8 mouse cellular contexts compared by ENCODE assay signal in the genomic region with DNA sequence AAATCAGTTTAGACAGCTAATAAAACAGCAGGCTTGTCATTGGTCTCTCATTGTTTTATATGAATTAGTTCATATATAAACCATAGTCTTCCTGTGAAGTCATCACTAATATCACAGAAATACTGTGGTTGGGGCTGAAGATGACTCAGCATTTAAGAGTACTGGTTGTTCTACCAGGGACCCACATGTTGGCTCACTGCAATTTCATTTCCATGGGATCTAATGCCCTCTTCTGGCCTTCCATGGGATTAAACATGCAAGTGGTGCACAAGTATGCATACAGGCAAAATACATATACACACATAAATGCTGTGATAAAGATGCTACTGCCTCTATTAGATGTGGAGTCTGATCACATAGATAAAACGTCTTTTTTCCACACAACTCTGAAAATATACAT.
DNase-seq lines count a peak whose midpoint lies in the region; ATAC-seq and TF ChIP-seq lines count a peak whose summit lies in the region.

No protein-coding gene starts in this region.

- H3K9ac ChIP-seq in kidney, embryonic 14.5 days (ENCODE audit: low read depth, low read length): no peak overlapping the region
- no peak overlapping the region for H3K9ac ChIP-seq in CH12.LX (ENCODE audit: insufficient read depth, low read depth)
- H3K9ac ChIP-seq in liver, adult 2 months (ENCODE audit: low read depth, low read length): no peak overlapping the region
- H3K9ac ChIP-seq in forebrain, embryonic 12.5 days: no peak overlapping the region

- dilution Hi-C loops in CH12.LX (cut with MboI; ENCODE audit: extremely low pct_ligation_motif_present, extremely low pct_unique_long_range_greater_than_20kb, low sequenced_read_pairs): no loop called here

- H3K4me1 ChIP-seq in kidney, adult 2 months (ENCODE audit: control insufficient read depth, insufficient read depth, low read length): no peaks in the 10 kb centered on the region
- H3K4me1 ChIP-seq in kidney, embryonic 14.5 days (ENCODE audit: control insufficient read depth, insufficient read depth, low read length): no peaks in the 10 kb centered on the region
- no peaks in the 10 kb centered on the region; a peak in 1 of 4 replicates for H3K4me1 ChIP-seq in CH12.LX (ENCODE audit: control insufficient read depth in 1 of 2, insufficient read depth in 2 of 2)
- H3K4me1 ChIP-seq in liver, adult 2 months (ENCODE audit: control insufficient read depth, insufficient read depth, low read length): no peaks in the 10 kb centered on the region
- no peaks in the 10 kb centered on the region for H3K4me1 ChIP-seq in forebrain, embryonic 12.5 days

- TF ChIP-seq POLR2A in kidney, adult 2 months (IDR thresholded peaks at IDR 0.05; ENCODE audit: low read depth, low read length): no peak
- TF ChIP-seq POLR2A in CH12.LX (IDR thresholded peaks at IDR 0.05; ENCODE audit: low read depth, low read length): no peak
- no peak for TF ChIP-seq POLR2A in liver, adult 2 months (IDR thresholded peaks at IDR 0.05; ENCODE audit: extremely low read depth, insufficient read depth, low read length)

- no peak overlapping the region for H3K27ac ChIP-seq in kidney, adult 2 months (ENCODE audit: insufficient read depth, low read depth, low read length)
- no peak overlapping the region for H3K27ac ChIP-seq in kidney, embryonic 14.5 days (ENCODE audit: low read depth, low read length)
- no peak overlapping the region for H3K27ac ChIP-seq in CH12.LX (ENCODE audit: insufficient read depth, low read depth)
- H3K27ac ChIP-seq in liver, adult 2 months (replicated peaks; ENCODE audit: insufficient read depth, low read depth, low read length): no peak overlapping the region
- no peak overlapping the region for H3K27ac ChIP-seq in forebrain, embryonic 12.5 days

- WGBS in kidney, adult 2 months: 45% methylated on average over 1 of the region's 1 CpGs
- WGBS in kidney, embryonic 14.5 days: 59% methylated on average over 1 of the region's 1 CpGs
- 38% methylated on average over 1 of the region's 1 CpGs for WGBS in liver, adult 2 months
- WGBS in forebrain, embryonic 12.5 days: 51% methylated on average over 1 of the region's 1 CpGs

- TF ChIP-seq RAD21 in CH12.LX (IDR thresholded peaks at IDR 0.05; ENCODE audit: low read depth, low read length): peak; percentile 65

- H3K4me3 ChIP-seq in kidney, adult 2 months (ENCODE audit: insufficient read depth, low read depth, low read length): no peak overlapping the region
- no peak overlapping the region for H3K4me3 ChIP-seq in kidney, embryonic 14.5 days (ENCODE audit: low read length)
- H3K4me3 ChIP-seq in CH12.LX (replicated peaks in 1 of 3; ENCODE audit: low read depth in 2 of 3, low read length in 2 of 3, poor library complexity in 1 of 3): no peak overlapping the region
- H3K4me3 ChIP-seq in liver, adult 2 months (ENCODE audit: insufficient read depth, low read depth, low read length): no peak overlapping the region
- no peak overlapping the region for H3K4me3 ChIP-seq in forebrain, embryonic 12.5 days (replicated peaks)

- H3K36me3 ChIP-seq in kidney, adult 2 months (ENCODE audit: control insufficient read depth, insufficient read depth, low read length): no peaks in the 10 kb centered on the region
- no peaks in the 10 kb centered on the region for H3K36me3 ChIP-seq in kidney, embryonic 14.5 days (ENCODE audit: control insufficient read depth, insufficient read depth, low read length)
- H3K36me3 ChIP-seq in CH12.LX (replicated peaks in 1 of 2; ENCODE audit: control insufficient read depth in 1 of 2, insufficient read depth in 1 of 2, low read length in 1 of 2): no peaks in the 10 kb centered on the region
- H3K36me3 ChIP-seq in liver, adult 2 months (ENCODE audit: control insufficient read depth, insufficient read depth, low read length): no peaks in the 10 kb centered on the region
- H3K36me3 ChIP-seq in forebrain, embryonic 12.5 days (replicated peaks): no peaks in the 10 kb centered on the region

- no peaks in the 10 kb centered on the region for H3K79me2 ChIP-seq in CH12.LX (replicated peaks; ENCODE audit: control insufficient read depth, extremely low read depth, insufficient read depth, poor library complexity, severe bottlenecking)
- no peaks in the 10 kb centered on the region for H3K79me2 ChIP-seq in liver, adult 2 months (ENCODE audit: control insufficient read depth, insufficient read depth, low read length)

- no peak for ATAC-seq in kidney, embryonic 14.5 days (ENCODE audit: low FRiP score, low TSS enrichment)
- ATAC-seq in forebrain, embryonic 12.5 days (ENCODE audit: low FRiP score): no peak
- no peak for ATAC-seq in megakaryocyte, adult 5-6 weeks (ENCODE audit: poor library complexity, severe bottlenecking)

- TF ChIP-seq CTCF in kidney, adult 2 months (conservative IDR thresholded peaks at IDR 0.05; ENCODE audit: insufficient read depth, insufficient read length, low read depth, low read length): no peak
- TF ChIP-seq CTCF in CH12.LX (conservative IDR thresholded peaks at IDR 0.05 in 1 of 2, IDR thresholded peaks at IDR 0.05 in 1 of 2; ENCODE audit: low read depth in 2 of 2, low read length in 2 of 2): peak; percentile 39 to 67; a peak in 3 of 4 replicates
- peak; percentile 16; the same call in 1 of the 2 replicates for TF ChIP-seq CTCF in liver, adult 2 months (IDR thresholded peaks at IDR 0.05; ENCODE audit: low read depth, low read length)

- no peak for TF ChIP-seq EP300 in CH12.LX (IDR thresholded peaks at IDR 0.05; ENCODE audit: low read length)

- in situ Hi-C loops in CH12.LX (cut with MboI; ENCODE audit: low pct_ligation_motif_present, low pct_unique_long_range_greater_than_20kb, low sequenced_read_pairs): no loop called here

- no peaks in the 10 kb centered on the region for H3K9me3 ChIP-seq in kidney, embryonic 14.5 days (ENCODE audit: control insufficient read depth, low read length)
- H3K9me3 ChIP-seq in CH12.LX (replicated peaks; ENCODE audit: low read length): no peaks in the 10 kb centered on the region
- H3K9me3 ChIP-seq in forebrain, embryonic 12.5 days: no peaks in the 10 kb centered on the region

- no peak overlapping the region for H3K4me2 ChIP-seq in kidney, embryonic 14.5 days (replicated peaks; ENCODE audit: low read depth, low read length)
- no peak overlapping the region for H3K4me2 ChIP-seq in CH12.LX (ENCODE audit: insufficient read depth, low read depth, poor library complexity, severe bottlenecking)
- no peak overlapping the region for H3K4me2 ChIP-seq in forebrain, embryonic 12.5 days

- no peaks in the 10 kb centered on the region for H3K27me3 ChIP-seq in kidney, adult 2 months (replicated peaks; ENCODE audit: control insufficient read depth, insufficient read depth, low read length)
- no peaks in the 10 kb centered on the region for H3K27me3 ChIP-seq in kidney, embryonic 14.5 days (ENCODE audit: control insufficient read depth, insufficient read depth, low read length)
- H3K27me3 ChIP-seq in CH12.LX (replicated peaks): no peaks in the 10 kb centered on the region
- no peaks in the 10 kb centered on the region for H3K27me3 ChIP-seq in liver, adult 2 months (ENCODE audit: control insufficient read depth, insufficient read depth, low read length)
- no peaks in the 10 kb centered on the region for H3K27me3 ChIP-seq in forebrain, embryonic 12.5 days

- DNase-seq in kidney, adult 2 months: peak; percentile 23
- DNase-seq in CH12.LX (ENCODE audit: extremely low read depth) (peak; percentile 73), R1 (ENCODE audit: low read depth, low spot score) (peak; percentile 78)
- DNase-seq in liver, adult 2 months (ENCODE audit: extremely low read depth, low read depth, low spot score): peak; percentile 29
- DNase-seq in right cerebral cortex, postnatal 14 days: no peak

TF ChIP-seq in CH12.LX, 34 proteins besides CTCF, POLR2A, EP300 and RAD21:
- TF ChIP-seq JUN (IDR thresholded peaks at IDR 0.05; ENCODE audit: insufficient read depth, low read depth, low read length) (0 out of 2 replicates have a peak, but pooled peaks have one; percentile 14), SMC3 (IDR thresholded peaks at IDR 0.05; ENCODE audit: low read depth, low read length) (peak; percentile 54), MYC (IDR thresholded peaks at IDR 0.05; ENCODE audit: low read depth, low read length) (peak; percentile 88), MAFK (IDR thresholded peaks at IDR 0.05; ENCODE audit: insufficient replicate concordance, low read length) (peak; percentile 95), MAX (IDR thresholded peaks at IDR 0.05; ENCODE audit: low read length) (no peak), TBP (conservative IDR thresholded peaks at IDR 0.05; ENCODE audit: low read depth, low read length) (no peak), BHLHE40 (IDR thresholded peaks at IDR 0.05; ENCODE audit: low read depth, low read length) (no peak)
